Mouse (Mus musculus) MEL (cell line): Measurements from ENCODE around the gene Prkcb. TPM values are rescaled to one million over a fixed set of nuclear protein-coding genes. Genes with fewer than 3 reads are reported as not detected.

Experiments
- DNase-seq: peaks from one replicate; pipeline ENCODE4 v3.0.0; 2011; ENCODE audit warnings: low read depth, low spot score
- H3K27ac ChIP-seq: 2 replicates; pipeline ENCODE4 v1.5.1; 2012; ENCODE audit warnings: low read depth, mild to moderate bottlenecking, control low read depth, low read length, moderate library complexity; ENCODE audit not compliant: control insufficient read depth
- H3K27me3 ChIP-seq, 2 experiments: fragments of 150-350 bp in 1 of 2; sonication (generic) in 1 of 2; 2 replicates each; pipeline ENCODE4 v1.6.1; 2012; ENCODE audit warnings: low read length in 2 of 2, mild to moderate bottlenecking in 2 of 2, improper control_type of control experiment in 1 of 2, moderate library complexity in 1 of 2; ENCODE audit not compliant: insufficient read depth in 2 of 2, control insufficient read depth in 1 of 2
- H3K36me3 ChIP-seq, 2 experiments: 2 replicates each; pipeline ENCODE4 v1.6.1; 2012 to 2014; ENCODE audit warnings: low read length in 2 of 2, improper control_type of control experiment in 1 of 2, inconsistent platforms in 1 of 2, mild to moderate bottlenecking in 1 of 2; ENCODE audit not compliant: insufficient read depth in 2 of 2, control insufficient read depth in 1 of 2
- H3K4me1 ChIP-seq, 2 experiments: fragments of 150-350 bp in 1 of 2; sonication (generic) in 1 of 2; 2 replicates each; pipeline ENCODE4 v1.6.1; 2012; ENCODE audit warnings: low read length in 2 of 2, improper control_type of control experiment in 1 of 2, mild to moderate bottlenecking in 1 of 2; ENCODE audit not compliant: insufficient read depth in 2 of 2, control insufficient read depth in 1 of 2
- H3K4me3 ChIP-seq, 2 experiments: fragments of 150-350 bp in 1 of 2; sonication (generic) in 1 of 2; 2 replicates each; pipeline ENCODE4 v1.5.1; 2012; ENCODE audit warnings: low read depth in 2 of 2, low read length in 2 of 2, mild to moderate bottlenecking in 2 of 2, moderate library complexity in 2 of 2, control low read depth in 1 of 2, improper control_type of control experiment in 1 of 2; ENCODE audit not compliant: control insufficient read depth in 1 of 2, insufficient read depth in 1 of 2
- H3K79me2 ChIP-seq: 2 replicates; pipeline ENCODE4 v1.6.1; 2012; ENCODE audit warnings: mild to moderate bottlenecking, low read length, moderate library complexity; ENCODE audit not compliant: control insufficient read depth, poor library complexity, insufficient read depth
- H3K9ac ChIP-seq: 2 replicates; pipeline ENCODE4 v1.6.1; 2012; ENCODE audit warnings: low read depth, mild to moderate bottlenecking, control low read depth, low read length, moderate library complexity; ENCODE audit not compliant: control insufficient read depth, poor library complexity, severe bottlenecking
- H3K9me3 ChIP-seq: fragments of 150-350 bp; sonication (generic); replicated peaks from 2 replicates; pipeline ENCODE4 v1.6.1; 2012; ENCODE audit warnings: mild to moderate bottlenecking, low read length, improper control_type of control experiment, moderate library complexity; ENCODE audit not compliant: insufficient read depth
- CHD1 ChIP-seq: IDR thresholded peaks from 2 replicates; pipeline ENCODE4 v1.6.1; 2012; ENCODE audit warnings: low read depth, mild to moderate bottlenecking, inconsistent platforms, low read length, improper control_type of control experiment
- GABPA ChIP-seq: IDR thresholded peaks from 2 replicates; pipeline ENCODE4 v1.6.1; 2012; ENCODE audit warnings: low read depth, mild to moderate bottlenecking, inconsistent platforms, low read length, improper control_type of control experiment, moderate library complexity
- HCFC1 ChIP-seq: IDR thresholded peaks from 2 replicates; pipeline ENCODE4 v1.6.1; 2012; ENCODE audit warnings: low read depth, mild to moderate bottlenecking, inconsistent platforms, low read length, improper control_type of control experiment, moderate library complexity
- KAT2A ChIP-seq: conservative IDR thresholded peaks from 2 replicates; pipeline ENCODE4 v1.6.1; 2012; ENCODE audit warnings: low read depth, low read length, improper control_type of control experiment, inconsistent platforms
- MAFK ChIP-seq: IDR thresholded peaks from 2 replicates; pipeline ENCODE4 v1.6.1; 2011; ENCODE audit warnings: low read depth, mild to moderate bottlenecking, low read length, improper control_type of control experiment, borderline replicate concordance
- MAX ChIP-seq: IDR thresholded peaks from 2 replicates; pipeline ENCODE4 v1.6.1; 2011; ENCODE audit warnings: low read length, improper control_type of control experiment
- MEF2A ChIP-seq: IDR thresholded peaks from 2 replicates; pipeline ENCODE4 v1.6.1; 2014; ENCODE audit warnings: low read depth, mild to moderate bottlenecking, inconsistent platforms, low read length, improper control_type of control experiment; ENCODE audit not compliant: poor library complexity, insufficient replicate concordance, severe bottlenecking; ENCODE audit errors: extremely low read depth
- MXI1 ChIP-seq: IDR thresholded peaks from 2 replicates; pipeline ENCODE4 v1.6.1; 2011; ENCODE audit warnings: mild to moderate bottlenecking, low read depth, low read length, improper control_type of control experiment
- MYC ChIP-seq: IDR thresholded peaks from 2 replicates; pipeline ENCODE4 v1.6.1; 2011; ENCODE audit warnings: low read depth, mild to moderate bottlenecking, low read length, improper control_type of control experiment, moderate library complexity
- NELFE ChIP-seq: IDR thresholded peaks from 2 replicates; pipeline ENCODE4 v1.6.1; 2011; ENCODE audit warnings: low read depth, low read length, improper control_type of control experiment
- POLR2AphosphoS5 ChIP-seq: IDR thresholded peaks from 2 replicates; pipeline ENCODE4 v1.6.1; 2012; ENCODE audit warnings: low read depth, borderline replicate concordance, mild to moderate bottlenecking, inconsistent platforms, low read length, moderate library complexity, mixed read lengths
- SIN3A ChIP-seq: IDR thresholded peaks from 2 replicates; pipeline ENCODE4 v1.6.1; 2012; ENCODE audit warnings: low read length, improper control_type of control experiment, inconsistent platforms
- SMC3 ChIP-seq: IDR thresholded peaks from 2 replicates; pipeline ENCODE4 v1.6.1; 2011; ENCODE audit warnings: low read depth, low read length, improper control_type of control experiment
- TAL1 ChIP-seq: IDR thresholded peaks from 2 replicates; pipeline ENCODE4 v1.6.1; 2012; ENCODE audit warnings: mild to moderate bottlenecking, inconsistent platforms, low read length, moderate library complexity, mixed read lengths
- TBP ChIP-seq: IDR thresholded peaks from 2 replicates; pipeline ENCODE4 v1.8.0; 2011; ENCODE audit warnings: low read depth, low read length, improper control_type of control experiment
- TCF12 ChIP-seq: IDR thresholded peaks from 2 replicates; pipeline ENCODE4 v1.6.1; 2014; ENCODE audit warnings: low read depth, mild to moderate bottlenecking, inconsistent platforms, low read length, improper control_type of control experiment, moderate library complexity
- UBTF ChIP-seq: IDR thresholded peaks from 2 replicates; pipeline ENCODE4 v1.6.1; 2012; ENCODE audit warnings: low read depth, mild to moderate bottlenecking, inconsistent platforms, low read length, improper control_type of control experiment, moderate library complexity, borderline replicate concordance; ENCODE audit not compliant: insufficient read depth
- ZC3H11A ChIP-seq: IDR thresholded peaks from 2 replicates; pipeline ENCODE4 v1.6.1; 2012; ENCODE audit warnings: low read depth, mild to moderate bottlenecking, inconsistent platforms, low read length, improper control_type of control experiment
- ZKSCAN1 ChIP-seq: IDR thresholded peaks from 2 replicates; pipeline ENCODE4 v1.6.1; 2012; ENCODE audit warnings: low read depth, mild to moderate bottlenecking, inconsistent platforms, low read length, improper control_type of control experiment, moderate library complexity
- ZNF384 ChIP-seq: IDR thresholded peaks from 2 replicates; pipeline ENCODE4 v1.6.1; 2012; ENCODE audit warnings: low read depth, mild to moderate bottlenecking, inconsistent platforms, low read length, improper control_type of control experiment
- polyA plus RNA-seq, 2 experiments: library from polyadenylated mRNA; stranded (reverse) in 1 of 2; unstranded in 1 of 2; fragments of >175 nt in 1 of 2; fragments of >200 nt in 1 of 2; gene quantifications; 2 replicates each; pipeline versions ENCODE4 v1.2.1 to v1.2.4; 2012; ENCODE audit warnings: low replicate concordance in 2 of 2, low read depth in 1 of 2; ENCODE audit not compliant: insufficient read length in 2 of 2, insufficient read depth in 1 of 2, missing spikeins in 1 of 2
- total RNA-seq: library from RNA; depleted of rRNA; stranded (reverse); fragments of 300-350 nt; gene quantifications from 2 replicates; pipeline ENCODE4 v1.2.3, GENCODE M21; 2012

Gene Prkcb
- total and polyA plus RNA-seq, 3 experiments, result not detected

DNA sequence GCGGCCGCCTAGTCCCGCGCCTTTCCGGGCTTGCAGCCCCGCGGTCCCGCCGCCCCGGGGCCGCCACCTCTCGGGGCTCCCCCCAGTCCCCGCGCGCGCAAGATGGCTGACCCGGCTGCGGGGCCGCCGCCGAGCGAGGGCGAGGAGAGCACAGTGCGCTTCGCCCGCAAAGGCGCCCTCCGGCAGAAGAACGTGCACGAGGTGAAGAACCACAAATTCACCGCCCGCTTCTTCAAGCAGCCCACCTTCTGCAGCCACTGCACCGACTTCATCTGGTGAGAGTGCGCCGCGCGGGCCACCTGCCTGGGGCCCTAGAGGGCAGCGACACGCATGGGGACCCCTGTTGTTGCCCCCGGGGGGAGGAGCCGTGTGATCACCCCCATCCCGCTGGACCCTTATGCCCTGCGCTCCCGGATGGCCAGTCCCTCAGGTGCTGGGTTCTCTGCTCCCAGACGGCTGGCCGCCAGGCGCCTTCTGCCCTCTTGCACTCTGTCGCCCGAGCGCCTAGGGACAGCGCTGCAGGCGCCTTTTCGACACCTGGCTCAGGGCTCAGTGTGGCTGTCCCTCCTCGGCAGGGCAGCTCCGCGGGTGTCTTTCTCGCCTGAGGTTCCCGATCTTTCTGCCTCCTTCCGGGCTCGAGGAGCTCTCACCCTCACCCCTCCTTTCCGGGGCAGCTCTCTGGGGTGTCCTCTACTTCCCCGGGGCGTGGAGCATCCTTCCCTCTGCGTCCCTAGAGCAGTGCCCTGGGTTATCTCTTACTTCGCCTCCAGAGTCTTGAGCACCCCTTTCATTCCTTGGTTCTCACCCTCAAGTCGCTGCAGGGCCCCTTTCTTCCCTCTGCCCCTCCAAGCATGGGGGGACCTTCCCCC lies 926 bp downstream of the Prkcb start:
- H3K27ac ChIP-seq, result no peak overlapping the region
- no peak for TF ChIP-seq MAFK
- TF ChIP-seq KAT2A, result no peak
- TF ChIP-seq HCFC1, result no peak
- TF ChIP-seq ZNF384, result no peak
- TF ChIP-seq SMC3, result no peak
- no peak for TF ChIP-seq MXI1
- TF ChIP-seq ZC3H11A, result no peak
- TF ChIP-seq TCF12, result no peak
- TF ChIP-seq NELFE, result no peak
- TF ChIP-seq MAX, result no peak
- no peak for TF ChIP-seq POLR2AphosphoS5
- TF ChIP-seq UBTF, result no peak
- no peak for TF ChIP-seq SIN3A
- no peak for TF ChIP-seq MEF2A
- no peak for TF ChIP-seq GABPA
- no peak for TF ChIP-seq TBP
- no peak for TF ChIP-seq TAL1
- no peak for DNase-seq
- no peak overlapping the region for H3K4me3 ChIP-seq
- no peaks in the 10 kb centered on the region for H3K27me3 ChIP-seq
- H3K79me2 ChIP-seq, result no peaks in the 10 kb centered on the region
- no peaks in the 10 kb centered on the region for H3K36me3 ChIP-seq
- no peak overlapping the region for H3K9ac ChIP-seq
- no peaks in the 10 kb centered on the region for H3K9me3 ChIP-seq
- H3K4me1 ChIP-seq, result no peaks in the 10 kb centered on the region

DNA sequence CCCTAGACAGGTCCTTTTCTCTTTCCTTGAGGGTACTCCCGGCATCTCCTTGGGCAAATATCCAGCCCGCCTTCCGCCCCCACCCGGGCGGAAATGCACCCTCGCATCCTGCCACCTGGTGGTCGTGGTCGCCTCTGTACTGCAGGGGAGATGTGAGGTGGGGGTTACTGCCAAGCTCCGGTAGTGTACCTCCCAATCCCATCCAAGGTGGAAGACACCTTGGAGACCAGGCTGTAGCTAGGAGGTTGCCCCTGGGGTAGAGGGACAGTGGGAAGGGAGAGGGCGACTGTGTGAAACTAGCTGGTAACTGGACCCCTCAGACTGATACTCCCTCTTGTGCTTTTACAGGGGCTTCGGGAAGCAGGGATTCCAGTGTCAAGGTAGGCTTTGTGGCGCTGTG lies 1.6 kb downstream of the Prkcb start:
- H3K27ac ChIP-seq, result no peak overlapping the region
- DNase-seq, result no peak
- no peaks in the 10 kb centered on the region for H3K27me3 ChIP-seq
- no peaks in the 10 kb centered on the region for H3K4me1 ChIP-seq
- no peaks in the 10 kb centered on the region for H3K36me3 ChIP-seq
- no peak overlapping the region for H3K4me3 ChIP-seq
- no peaks in the 10 kb centered on the region for H3K9me3 ChIP-seq
- H3K79me2 ChIP-seq, result no peaks in the 10 kb centered on the region
- no peak for TF ChIP-seq CHD1
- no peak for TF ChIP-seq SMC3
- no peak for TF ChIP-seq MEF2A
- TF ChIP-seq MYC, result no peak
- no peak for TF ChIP-seq NELFE
- TF ChIP-seq ZKSCAN1, result no peak
- no peak overlapping the region for H3K9ac ChIP-seq
